Mouse (Mus musculus) embryonic stem cell, embryonic (primary cell): Measurements from ENCODE around the gene Ccnj.

Experiments used
- CTCF ChIA-PET, 4 experiments: fragments of 300-600 bp in 2 of 4; fragments of 350-600 bp in 2 of 4; sonication (Branson Sonifier 250); formaldehyde crosslinking; loops; one replicate each; lab custom pipeline; 2022; ENCODE audit warnings: inconsistent platforms in 2 of 4; lab: Charles Lee
- POLR2A ChIA-PET, 4 experiments: fragments of 300-600 bp in 2 of 4; fragments of 350-600 bp in 2 of 4; sonication (Branson Sonifier 250); formaldehyde crosslinking; loops; one replicate each; lab custom pipeline; 2022; ENCODE audit warnings: antibody characterized with exemption in 4 of 4, inconsistent platforms in 1 of 4; lab: Charles Lee

Gene Ccnj

GRCm38 (mm10) chr19:40895393-40895703, 64.3 kb downstream of the Ccnj start:
- ChIA-PET POLR2A (interaction anchor here (0.6 to 3.6 kb wide), 30 partner anchors 9 to 382 kb away, joined by 3 to 82 read pairs (median 4); partner anchors contain the start of genes Ccnj (in 1 of the 4) and Sorbs1 (in 1 of the 4)), CTCF (interaction anchor here in 1 of 4 experiments (1.1 kb wide), 1 partner anchor 22 kb away, joined by 4 read pairs; no protein-coding TSS in a partner anchor)
